Mouse (Mus musculus): Measurements from ENCODE around the gene Fgfrl1. TPM values are rescaled to one million over a fixed set of nuclear protein-coding genes. Genes with fewer than 3 reads are reported as not detected.

Gene Fgfrl1
- polyA plus RNA-seq, 1 experiment from 2014 or later, result 17.4 TPM

- Histone ChIP-seq H3K4me2 (replicated peaks; ENCODE audit: low read depth, low read length) (peak overlapping the region; percentile 87), H3K9ac (replicated peaks; ENCODE audit: low read depth) (peak overlapping the region; percentile 85), H3K36me3 (ENCODE audit: insufficient read depth, low read length) (no peaks in the 10 kb centered on the region), H3K9me3 (ENCODE audit: low read length) (no peaks in the 10 kb centered on the region), H3K4me1 (ENCODE audit: insufficient read depth, low read depth, low read length) (peaks cover 8% of the 10 kb centered on the region; the same call in 1 of the 2 replicates), H3K27me3 (replicated peaks; ENCODE audit: insufficient read depth, low read length) (no peaks in the 10 kb centered on the region), H3K4me3 (ENCODE audit: low read depth, low read length) (peak overlapping the region; percentile 66), H3K27ac (ENCODE audit: low read length) (peak overlapping the region; percentile 74)
- DNase-seq (ENCODE audit: low spot score) (peak; percentile 95), ATAC-seq (peak; percentile 100)
- WGBS, result 13% methylated on average over 36 of the region's 36 CpGs
- TF ChIP-seq EP300 (IDR thresholded peaks at IDR 0.05) (no peak), CTCF (IDR thresholded peaks at IDR 0.05) (no peak)
These were observed 31.4 kb upstream of the Fgfrl1 start for GRCm38 (mm10) chr5:108660632-108661268.

- Histone ChIP-seq H3K4me2 (replicated peaks; ENCODE audit: low read depth, low read length) (no peak overlapping the region), H3K36me3 (ENCODE audit: insufficient read depth, low read length) (no peaks in the 10 kb centered on the region), H3K4me1 (ENCODE audit: insufficient read depth, low read depth, low read length) (peaks cover 8% of the 10 kb centered on the region; the same call in 1 of the 2 replicates), H3K9ac (replicated peaks; ENCODE audit: low read depth) (no peak overlapping the region), H3K9me3 (ENCODE audit: low read length) (no peaks in the 10 kb centered on the region), H3K27me3 (replicated peaks; ENCODE audit: insufficient read depth, low read length) (no peaks in the 10 kb centered on the region), H3K4me3 (ENCODE audit: low read depth, low read length) (no peak overlapping the region), H3K27ac (ENCODE audit: low read length) (no peak overlapping the region)
- DNase-seq (ENCODE audit: low spot score) (no peak), ATAC-seq (no peak)
- 83% methylated on average over 4 of the region's 4 CpGs for WGBS
- TF ChIP-seq EP300 (IDR thresholded peaks at IDR 0.05) (no peak), CTCF (IDR thresholded peaks at IDR 0.05) (no peak)
These were observed 29.4 kb upstream of the Fgfrl1 start for GRCm38 (mm10) chr5:108662772-108663171.

GRCm38 (mm10) chr5:108665066-108665465 is 27.1 kb upstream of the Fgfrl1 start:
- no peak overlapping the region for H3K4me2 ChIP-seq (replicated peaks; ENCODE audit: low read depth, low read length)
- no peaks in the 10 kb centered on the region for H3K9me3 ChIP-seq (ENCODE audit: low read length)
- no peak overlapping the region for H3K27ac ChIP-seq (ENCODE audit: low read length)
- H3K36me3 ChIP-seq (ENCODE audit: insufficient read depth, low read length), result no peaks in the 10 kb centered on the region
- H3K9ac ChIP-seq (replicated peaks; ENCODE audit: low read depth), result no peak overlapping the region
- H3K4me3 ChIP-seq (ENCODE audit: low read depth, low read length), result no peak overlapping the region
- ATAC-seq, result no peak
- DNase-seq (ENCODE audit: low spot score), result no peak
- no peaks in the 10 kb centered on the region for H3K27me3 ChIP-seq (replicated peaks; ENCODE audit: insufficient read depth, low read length)
- TF ChIP-seq CTCF (IDR thresholded peaks at IDR 0.05), result no peak
- TF ChIP-seq EP300 (IDR thresholded peaks at IDR 0.05), result no peak
- H3K4me1 ChIP-seq (ENCODE audit: insufficient read depth, low read depth, low read length), result peaks cover 8% of the 10 kb centered on the region; the same call in 1 of the 2 replicates
- 44% methylated on average over 3 of the region's 3 CpGs for WGBS

GRCm38 (mm10) chr5:108667370-108667769 is 24.8 kb upstream of the Fgfrl1 start:
- H3K9ac ChIP-seq (replicated peaks; ENCODE audit: low read depth), result no peak overlapping the region
- H3K4me2 ChIP-seq (replicated peaks; ENCODE audit: low read depth, low read length), result no peak overlapping the region
- 60% methylated on average over 2 of the region's 2 CpGs for WGBS
- H3K4me1 ChIP-seq (ENCODE audit: insufficient read depth, low read depth, low read length), result peaks cover 7% of the 10 kb centered on the region; the same call in 1 of the 2 replicates
- TF ChIP-seq CTCF (IDR thresholded peaks at IDR 0.05), result no peak
- TF ChIP-seq EP300 (IDR thresholded peaks at IDR 0.05), result no peak
- no peak overlapping the region for H3K27ac ChIP-seq (ENCODE audit: low read length)
- no peaks in the 10 kb centered on the region for H3K27me3 ChIP-seq (replicated peaks; ENCODE audit: insufficient read depth, low read length)
- H3K36me3 ChIP-seq (ENCODE audit: insufficient read depth, low read length), result peaks cover 8% of the 10 kb centered on the region; the same call in 1 of the 2 replicates
- no peak for DNase-seq (ENCODE audit: low spot score)
- no peak for ATAC-seq
- no peaks in the 10 kb centered on the region for H3K9me3 ChIP-seq (ENCODE audit: low read length)
- H3K4me3 ChIP-seq (ENCODE audit: low read depth, low read length), result no peak overlapping the region

- H3K4me3 ChIP-seq (ENCODE audit: low read depth, low read length), result peak overlapping the region; percentile 60
- WGBS, result 10% methylated on average over 3 of the region's 3 CpGs
- peak; percentile 3; the same call in 1 of the 2 replicates for ATAC-seq
- H3K27ac ChIP-seq (ENCODE audit: low read length), result peak overlapping the region; percentile 88
- peaks cover 7% of the 10 kb centered on the region; the same call in 1 of the 2 replicates for H3K4me1 ChIP-seq (ENCODE audit: insufficient read depth, low read depth, low read length)
- no peaks in the 10 kb centered on the region for H3K27me3 ChIP-seq (replicated peaks; ENCODE audit: insufficient read depth, low read length)
- H3K4me2 ChIP-seq (replicated peaks; ENCODE audit: low read depth, low read length), result peak overlapping the region; percentile 76
- H3K36me3 ChIP-seq (ENCODE audit: insufficient read depth, low read length), result peaks cover 10% of the 10 kb centered on the region
- no peaks in the 10 kb centered on the region for H3K9me3 ChIP-seq (ENCODE audit: low read length)
- TF ChIP-seq EP300 (IDR thresholded peaks at IDR 0.05), result no peak
- no peak for TF ChIP-seq CTCF (IDR thresholded peaks at IDR 0.05)
- peak overlapping the region; percentile 72 for H3K9ac ChIP-seq (replicated peaks; ENCODE audit: low read depth)
- DNase-seq (ENCODE audit: low spot score), result no peak
These were observed 23.7 kb upstream of the Fgfrl1 start for GRCm38 (mm10) chr5:108668387-108668932.

- Histone ChIP-seq H3K9me3 (ENCODE audit: low read length) (no peaks in the 10 kb centered on the region), H3K4me2 (replicated peaks; ENCODE audit: low read depth, low read length) (peak within 1 kb of the TSS; percentile 76), H3K36me3 (ENCODE audit: insufficient read depth, low read length) (peaks cover 10% of the 10 kb centered on the region), H3K9ac (replicated peaks; ENCODE audit: low read depth) (peak within 1 kb of the TSS; percentile 72), H3K4me3 (ENCODE audit: low read depth, low read length) (peak within 1 kb of the TSS; percentile 60), H3K27me3 (replicated peaks; ENCODE audit: insufficient read depth, low read length) (no peaks in the 10 kb centered on the region), H3K4me1 (ENCODE audit: insufficient read depth, low read depth, low read length) (peaks cover 7% of the 10 kb centered on the region; the same call in 1 of the 2 replicates), H3K27ac (ENCODE audit: low read length) (peak within 1 kb of the TSS; percentile 88)
- peak; percentile 89 for DNase-seq (ENCODE audit: low spot score)
- TF ChIP-seq EP300 (IDR thresholded peaks at IDR 0.05), result no peak
- TF ChIP-seq CTCF (IDR thresholded peaks at IDR 0.05), result peak; percentile 83
- WGBS, result 4% methylated on average over 43 of the region's 43 CpGs
- peak; percentile 92 for ATAC-seq
These were observed 22.9 kb upstream of the Fgfrl1 start, which contains the start of gene Dgkq for GRCm38 (mm10) chr5:108668977-108669936. Gene Dgkq (minus strand): TSS chr5:108669672.

Data from lung, postnatal 0 days (tissue).